Mouse (Mus musculus) heart, adult 2 months (tissue): Measurements from ENCODE around the gene Srms.

ENCODE experiments used
- CTCF ChIP-seq: fragments of 200-600 bp; IDR thresholded peaks from 2 replicates; pipeline ENCODE4 v1.8.1; 2022; ENCODE audit warnings: antibody characterized with exemption, mild to moderate bottlenecking, moderate library complexity
- EP300 ChIP-seq: fragments of 200-500 bp; IDR thresholded peaks from 2 replicates; pipeline ENCODE4 v1.6.1; 2011; ENCODE audit warnings: low read depth, low read length, control low read depth; ENCODE audit not compliant: insufficient read depth

DNA sequence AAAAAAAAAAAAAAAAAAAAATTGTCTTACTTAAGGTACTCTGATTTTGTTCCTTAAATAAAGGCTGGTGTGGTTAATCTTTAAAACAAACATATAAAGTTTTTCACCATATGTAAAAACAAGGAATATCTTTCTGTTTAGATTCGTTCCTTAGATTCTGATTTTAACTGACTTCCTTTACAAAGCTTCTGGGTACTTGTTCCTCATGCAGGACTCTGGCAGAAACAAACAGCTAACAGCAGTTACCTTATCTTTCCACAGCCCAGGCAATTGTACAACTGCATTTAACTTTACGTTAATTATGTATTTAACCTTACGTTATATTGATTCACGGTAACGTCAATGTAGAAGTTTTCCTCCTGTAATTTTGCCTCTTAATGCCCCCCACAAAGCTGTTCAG, 46.5 kb downstream of the Srms start:
- TF ChIP-seq CTCF = no peak
- no peak for TF ChIP-seq EP300
